Mouse (Mus musculus) kidney, adult 8-10 months (tissue): ENCODE results near the gene Slc25a22.
A peak's percentile ranks its signal among the peaks of the same experiment; 100 is the strongest.

Experiments used
- DNase-seq, 2 experiments: peaks; one replicate each; pipeline ENCODE4 v3.0.0; 2022

Gene Slc25a22

GRCm38 (mm10) chr7:141437178-141438120 is at the start of gene Slc25a22:
Slc25a22 (minus strand) TSS chr7:141437892.
- DNase-seq = peak in 1 of 2 experiments; percentile 79

GRCm38 (mm10) chr7:141487141-141487540 is 49.4 kb upstream of the Slc25a22 start:
- no peak for DNase-seq

GRCm38 (mm10) chr7:141486239-141486638 is 48.5 kb upstream of the Slc25a22 start:
- no peak for DNase-seq

- no peak for DNase-seq
These were observed 47.9 kb upstream of the Slc25a22 start for GRCm38 (mm10) chr7:141485606-141486005.

- DNase-seq = no peak
These were observed 47.5 kb upstream of the Slc25a22 start for GRCm38 (mm10) chr7:141485186-141485585.

GRCm38 (mm10) chr7:141484186-141485120 is 46.8 kb upstream of the Slc25a22 start:
- no peak for DNase-seq

- no peak for DNase-seq
These were observed 45.5 kb upstream of the Slc25a22 start for GRCm38 (mm10) chr7:141483114-141483653.

- no peak for DNase-seq
These were observed 44.9 kb upstream of the Slc25a22 start for GRCm38 (mm10) chr7:141482531-141483024.

- DNase-seq = peak in 1 of 2 experiments; percentile 52
These were observed 44.1 kb upstream of the Slc25a22 start for GRCm38 (mm10) chr7:141481498-141482401.

- peak; percentile 71 to 75 for DNase-seq
These were observed 43.3 kb upstream of the Slc25a22 start for GRCm38 (mm10) chr7:141480842-141481497.

- DNase-seq = no peak
These were observed 40.6 kb upstream of the Slc25a22 start for GRCm38 (mm10) chr7:141478270-141478748.

GRCm38 (mm10) chr7:141477578-141478269 is 40.0 kb upstream of the Slc25a22 start:
- peak in 1 of 2 experiments; percentile 35 for DNase-seq

GRCm38 (mm10) chr7:141476981-141477370 is 39.3 kb upstream of the Slc25a22 start:
- no peak for DNase-seq

GRCm38 (mm10) chr7:141476226-141476980 is 38.7 kb upstream of the Slc25a22 start:
- DNase-seq = peak; percentile 93 to 94

- no peak for DNase-seq
These were observed 38.1 kb upstream of the Slc25a22 start for GRCm38 (mm10) chr7:141475805-141476158.

GRCm38 (mm10) chr7:141475011-141475804 is 37.5 kb upstream of the Slc25a22 start, which contains the start of the genes Polr2l and Tspan4:
Polr2l (minus strand) TSS chr7:141475132.
Tspan4 (plus strand) TSS chr7:141475240.
- DNase-seq = peak; percentile 80 to 87

GRCm38 (mm10) chr7:141474160-141474559 is 36.5 kb upstream of the Slc25a22 start:
- DNase-seq = no peak

GRCm38 (mm10) chr7:141472763-141473162 is 35.1 kb upstream of the Slc25a22 start:
- no peak for DNase-seq

GRCm38 (mm10) chr7:141472226-141472625 is 34.5 kb upstream of the Slc25a22 start:
- DNase-seq = no peak
